Mouse (Mus musculus) lung, postnatal 10 days (tissue): ENCODE measurements around the gene Gm44790.
"Not testable (repeated sequence)": the region's sequence is repeated elsewhere in the genome, so short reads cannot be mapped to it uniquely, and the experiment has no call there.

Experiments used
- DNase-seq: peaks from one replicate; pipeline ENCODE4 v3.0.0; 2021

The Gm44790 gene

GRCm38 (mm10) chr6:86476931-86477330 lies 50.5 kb downstream of the Gm44790 start:
- no peak for DNase-seq

GRCm38 (mm10) chr6:86479311-86479710 lies 52.9 kb downstream of the Gm44790 start:
- peak; percentile 63 for DNase-seq

GRCm38 (mm10) chr6:86479816-86480188 lies 53.3 kb downstream of the Gm44790 start:
- no peak for DNase-seq

GRCm38 (mm10) chr6:86480189-86480831 lies 53.9 kb downstream of the Gm44790 start:
- DNase-seq, result peak; percentile 75

- DNase-seq, result no peak
Observed at GRCm38 (mm10) chr6:86481871-86482270, 55.4 kb downstream of the Gm44790 start.

- DNase-seq, result no peak
Observed at GRCm38 (mm10) chr6:86485943-86486640, 59.6 kb downstream of the Gm44790 start.

- DNase-seq, result peak; percentile 93
Observed at GRCm38 (mm10) chr6:86487358-86488148, 61.1 kb downstream of the Gm44790 start.

GRCm38 (mm10) chr6:86488149-86488485 lies 61.7 kb downstream of the Gm44790 start:
- DNase-seq, result no peak

- DNase-seq, result no peak
Observed at GRCm38 (mm10) chr6:86489945-86490344, 63.5 kb downstream of the Gm44790 start.

GRCm38 (mm10) chr6:86490413-86490812 lies 64.0 kb downstream of the Gm44790 start:
- DNase-seq, result not testable (repeated sequence)

- no peak for DNase-seq
Observed at GRCm38 (mm10) chr6:86493469-86494263, 67.2 kb downstream of the Gm44790 start.

GRCm38 (mm10) chr6:86494767-86495166 lies 68.3 kb downstream of the Gm44790 start:
- no peak for DNase-seq
